ENCODE assay signal across 12 mouse cellular contexts in the genomic region with DNA sequence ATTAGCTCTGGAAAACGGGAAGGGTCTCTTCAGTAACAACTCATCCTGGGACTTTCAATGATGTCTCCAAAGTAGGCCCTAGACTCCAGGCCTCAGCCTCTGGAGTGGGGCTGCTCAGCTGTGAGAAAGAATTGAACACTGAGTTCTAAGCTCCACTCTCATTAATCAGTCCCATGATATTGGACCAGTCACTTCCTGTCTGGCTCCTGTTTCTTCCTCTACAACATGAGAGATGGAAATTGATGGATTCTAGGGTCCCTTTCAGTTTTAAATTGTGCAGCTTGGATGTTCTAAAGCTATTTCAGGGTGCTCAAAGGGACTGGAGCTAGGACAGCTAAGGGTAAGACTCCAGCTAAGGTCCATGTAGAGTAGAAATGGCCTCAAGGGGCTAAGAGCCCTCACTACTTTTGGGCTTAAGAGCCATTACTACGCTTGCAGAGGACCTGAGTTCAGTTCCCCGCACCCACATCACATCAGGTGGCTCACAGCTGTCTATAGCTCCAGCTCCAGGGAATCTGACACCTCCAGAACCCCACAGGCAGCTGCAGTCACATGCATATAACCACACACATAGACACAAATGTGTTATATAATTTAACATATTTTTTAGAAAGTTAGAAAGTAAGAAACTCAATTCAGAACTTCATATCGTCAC. TPM values are rescaled to one million over a fixed set of nuclear protein-coding genes. Genes with fewer than 3 reads are reported as not detected.
DNase-seq lines count a peak whose midpoint lies in the region; ATAC-seq and TF ChIP-seq lines count a peak whose summit lies in the region.
"Had no signal": no experiment of that assay in that cellular context is flagged by ENCODE, and none has a peak within 500 bp of the region (broad histone marks: within the 10 kb centered on the region; RNA-seq: fewer than 3 reads in every experiment).

No protein-coding gene starts in this region.

- H3K27me3 ChIP-seq in forebrain, embryonic 10.5 days (ENCODE audit: poor library complexity, severe bottlenecking), result no peaks in the 10 kb centered on the region
- H3K27me3 ChIP-seq in forebrain, postnatal 0 days (ENCODE audit: insufficient read depth, low read length), result no peaks in the 10 kb centered on the region
- no peaks in the 10 kb centered on the region for H3K27me3 ChIP-seq in kidney, embryonic 15.5 days
- H3K27me3 ChIP-seq in kidney, embryonic 14.5 days (ENCODE audit: control insufficient read depth, insufficient read depth, low read length), result no peaks in the 10 kb centered on the region
- H3K27me3 ChIP-seq in spleen, adult 2 months (ENCODE audit: control insufficient read depth, insufficient read depth, low read length), result no peaks in the 10 kb centered on the region
- H3K27me3 ChIP-seq: forebrain, embryonic 13.5 days had no signal

- peaks cover 43% of the 10 kb centered on the region for H3K4me1 ChIP-seq in forebrain, embryonic 10.5 days
- no peaks in the 10 kb centered on the region for H3K4me1 ChIP-seq in forebrain, postnatal 0 days (ENCODE audit: insufficient read depth)
- peaks cover 39% of the 10 kb centered on the region for H3K4me1 ChIP-seq in kidney, embryonic 15.5 days
- peaks cover 22% of the 10 kb centered on the region for H3K4me1 ChIP-seq in kidney, embryonic 14.5 days (ENCODE audit: control insufficient read depth, insufficient read depth, low read length)
- peaks cover 26% of the 10 kb centered on the region; the same call in 1 of the 2 replicates for H3K4me1 ChIP-seq in spleen, adult 2 months (ENCODE audit: control insufficient read depth, insufficient read depth, insufficient read length)

- DNase-seq in forebrain, embryonic 10.5 days (ENCODE audit: extremely low spot score, low spot score), result no peak
- DNase-seq in forebrain, postnatal 0 days, result no peak
- DNase-seq in spleen, adult 2 months (ENCODE audit: low read depth in 1 of 2, low spot score in 2 of 2), result no peak
- no peak for DNase-seq in spleen, postnatal 4 days (ENCODE audit: low spot score in 2 of 2)
- DNase-seq in right cerebral cortex, postnatal 4 days, result no peak
- no peak for DNase-seq in spleen, postnatal 14 days (ENCODE audit: low spot score in 2 of 2)
- DNase-seq: cerebellum, adult 11-12 months had no signal

- ATAC-seq in forebrain, postnatal 0 days, result no peak
- ATAC-seq in kidney, embryonic 15.5 days (replicated peaks; ENCODE audit: low FRiP score), result no peak
- no peak for ATAC-seq in kidney, embryonic 14.5 days (ENCODE audit: low FRiP score, low TSS enrichment)
- ATAC-seq: forebrain, embryonic 13.5 days had no signal

- no peak for TF ChIP-seq CTCF in forebrain, postnatal 0 days (IDR thresholded peaks at IDR 0.05; ENCODE audit: low read depth)
- no peak for TF ChIP-seq CTCF in spleen, adult 2 months (IDR thresholded peaks at IDR 0.05; ENCODE audit: extremely low read depth, insufficient read depth, insufficient read length, insufficient replicate concordance)

- TF ChIP-seq POLR2A in spleen, adult 2 months (IDR thresholded peaks at IDR 0.05; ENCODE audit: low read depth, low read length), result no peak

- no peak overlapping the region for H3K9ac ChIP-seq in forebrain, postnatal 0 days
- no peak overlapping the region for H3K9ac ChIP-seq in kidney, embryonic 15.5 days
- H3K9ac ChIP-seq in kidney, embryonic 14.5 days (ENCODE audit: low read depth, low read length), result no peak overlapping the region
- H3K9ac ChIP-seq: forebrain, embryonic 13.5 days had no signal

- WGBS in forebrain, embryonic 10.5 days, result 85% methylated on average over 4 of the region's 4 CpGs
- 86% methylated on average over 4 of the region's 4 CpGs for WGBS in forebrain, postnatal 0 days
- WGBS in kidney, embryonic 15.5 days, result 79% methylated on average over 4 of the region's 4 CpGs
- WGBS in kidney, embryonic 14.5 days, result 82% methylated on average over 4 of the region's 4 CpGs
- 62% methylated on average over 4 of the region's 4 CpGs for WGBS in spleen, adult 2 months

- H3K27ac ChIP-seq in forebrain, embryonic 10.5 days, result peak overlapping the region; percentile 77
- no peak overlapping the region for H3K27ac ChIP-seq in forebrain, postnatal 0 days (ENCODE audit: low read depth, low read length)
- peak overlapping the region; percentile 37 for H3K27ac ChIP-seq in kidney, embryonic 15.5 days
- H3K27ac ChIP-seq in kidney, embryonic 14.5 days (ENCODE audit: low read depth, low read length), result no peak overlapping the region
- H3K27ac ChIP-seq in spleen, adult 2 months (ENCODE audit: insufficient read depth, low read length), result peak overlapping the region; percentile 56
- H3K27ac ChIP-seq: forebrain, embryonic 13.5 days; hindbrain, postnatal 0 days; left cerebral cortex, adult 2 months had no signal

- H3K9me3 ChIP-seq in forebrain, embryonic 10.5 days, result peaks cover 5% of the 10 kb centered on the region; the same call in 1 of the 2 replicates
- H3K9me3 ChIP-seq in forebrain, postnatal 0 days (ENCODE audit: low read length), result no peaks in the 10 kb centered on the region
- H3K9me3 ChIP-seq in kidney, embryonic 15.5 days (replicated peaks), result no peaks in the 10 kb centered on the region
- H3K9me3 ChIP-seq in kidney, embryonic 14.5 days (ENCODE audit: control insufficient read depth, low read length), result peaks cover 4% of the 10 kb centered on the region; the same call in 1 of the 2 replicates
- H3K9me3 ChIP-seq: forebrain, embryonic 13.5 days had no signal

- no peak overlapping the region for H3K4me2 ChIP-seq in forebrain, postnatal 0 days (ENCODE audit: low read depth)
- H3K4me2 ChIP-seq in kidney, embryonic 15.5 days, result no peak overlapping the region
- no peak overlapping the region for H3K4me2 ChIP-seq in kidney, embryonic 14.5 days (replicated peaks; ENCODE audit: low read depth, low read length)
- H3K4me2 ChIP-seq: forebrain, embryonic 13.5 days had no signal

- no peak overlapping the region for H3K4me3 ChIP-seq in forebrain, embryonic 10.5 days
- no peak overlapping the region for H3K4me3 ChIP-seq in forebrain, postnatal 0 days (ENCODE audit: low read depth, low read length)
- no peak overlapping the region for H3K4me3 ChIP-seq in kidney, embryonic 15.5 days (replicated peaks)
- no peak overlapping the region for H3K4me3 ChIP-seq in kidney, embryonic 14.5 days (ENCODE audit: low read length)
- H3K4me3 ChIP-seq in spleen, adult 2 months (ENCODE audit: extremely low read depth, insufficient read depth, insufficient read length), result no peak overlapping the region
- H3K4me3 ChIP-seq: forebrain, embryonic 13.5 days; left cerebral cortex, adult 2 months had no signal

- no peaks in the 10 kb centered on the region for H3K36me3 ChIP-seq in forebrain, embryonic 10.5 days (replicated peaks)
- no peaks in the 10 kb centered on the region for H3K36me3 ChIP-seq in forebrain, postnatal 0 days (ENCODE audit: insufficient read depth)
- no peaks in the 10 kb centered on the region for H3K36me3 ChIP-seq in kidney, embryonic 15.5 days
- H3K36me3 ChIP-seq in kidney, embryonic 14.5 days (ENCODE audit: control insufficient read depth, insufficient read depth, low read length), result no peaks in the 10 kb centered on the region
- no peaks in the 10 kb centered on the region for H3K36me3 ChIP-seq in spleen, adult 2 months (ENCODE audit: control insufficient read depth, insufficient read depth, low read length)

RNA-seq across cellular contexts. Expression of a gene that starts 12.4 kb away (rescaled TPM):
- polyA plus RNA-seq in forebrain, embryonic 10.5 days (2016; fragmentation: Nextera tagmentation; extraction: Ambion mirVana), result 238 and 240 TPM in 2 replicates
- 180 and 252 TPM in 2 replicates for total RNA-seq in forebrain, postnatal 0 days (2014; rRNA removed)
- polyA plus RNA-seq in forebrain, postnatal 0 days (2015; fragmentation: Nextera tagmentation; extraction: Ambion mirVana), result 357 and 411 TPM in 2 replicates
- 224 and 241 TPM in 2 replicates for polyA plus RNA-seq in kidney, embryonic 15.5 days (2015; fragmentation: Nextera tagmentation; extraction: Ambion mirVana)
- 234 and 300 TPM in 2 replicates for polyA plus RNA-seq in kidney, embryonic 14.5 days (2014; fragmentation: Nextera tagmentation; extraction: Ambion mirVana)
- polyA plus RNA-seq in spleen, adult 2 months (2012; rRNA removed), result 29.0 and 32.0 TPM in 2 replicates

RNA-seq across cellular contexts. Expression of a gene that starts 57.6 kb away (rescaled TPM):
- polyA plus RNA-seq in forebrain, embryonic 10.5 days (2016; fragmentation: Nextera tagmentation; extraction: Ambion mirVana), result 3.8 and 4.5 TPM in 2 replicates
- 5.3 and 6.6 TPM in 2 replicates for total RNA-seq in forebrain, postnatal 0 days (2014; rRNA removed)
- polyA plus RNA-seq in forebrain, postnatal 0 days (2015; fragmentation: Nextera tagmentation; extraction: Ambion mirVana), result 1.2 and 1.3 TPM in 2 replicates
- 7.6 and 8.2 TPM in 2 replicates for polyA plus RNA-seq in kidney, embryonic 15.5 days (2015; fragmentation: Nextera tagmentation; extraction: Ambion mirVana)
- 6.0 and 9.6 TPM in 2 replicates for polyA plus RNA-seq in kidney, embryonic 14.5 days (2014; fragmentation: Nextera tagmentation; extraction: Ambion mirVana)
- 24.8 and 32.4 TPM in 2 replicates for polyA plus RNA-seq in spleen, adult 2 months (2012; rRNA removed)

Comparison
In these comparisons a context has a peak if more than half of its experiments do, and no peak if none do; other contexts are left out.
1. H3K27ac ChIP-seq: peak in forebrain, embryonic 10.5 days (single experiment), kidney, embryonic 15.5 days (single experiment) and spleen, adult 2 months (single experiment); none in forebrain, postnatal 0 days (single experiment) and kidney, embryonic 14.5 days (single experiment).